Mouse (Mus musculus) natural killer cell, adult 2 months (primary cell): Measurements from ENCODE around the gene Urad.
A peak's percentile ranks its signal among the peaks of the same experiment; 100 is the strongest.

Experiments
- DNase-seq, 2 experiments: peaks; one replicate each; pipeline ENCODE4 v3.0.0; 2022; ENCODE audit warnings: low spot score in 2 of 2

Urad gene

GRCm38 (mm10) chr5:147322183-147322582 is at the start of gene Urad:
Gene Urad, minus strand, starts transcription at chr5:147322440.
- DNase-seq, result no peak

DNA sequence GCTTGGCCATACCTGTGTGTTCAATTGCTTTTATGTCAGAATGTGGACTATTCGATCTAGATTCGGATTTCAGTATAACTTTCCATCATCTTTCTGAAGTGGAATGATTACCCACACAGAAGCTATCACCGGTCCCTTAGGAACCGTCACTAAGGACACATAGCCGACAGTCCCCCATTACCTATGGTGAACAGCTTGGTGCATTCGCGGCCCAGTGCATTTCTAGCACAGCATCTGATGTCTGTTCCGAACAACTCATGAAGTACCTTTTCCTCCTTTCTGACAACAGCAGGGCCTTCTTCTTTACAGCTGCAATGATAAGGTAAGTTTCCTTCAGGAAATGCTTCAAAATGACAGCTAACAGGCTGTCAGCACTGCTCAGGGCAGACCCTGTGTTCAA is 48.0 kb upstream of the Urad start:
- DNase-seq, result no peak

DNA sequence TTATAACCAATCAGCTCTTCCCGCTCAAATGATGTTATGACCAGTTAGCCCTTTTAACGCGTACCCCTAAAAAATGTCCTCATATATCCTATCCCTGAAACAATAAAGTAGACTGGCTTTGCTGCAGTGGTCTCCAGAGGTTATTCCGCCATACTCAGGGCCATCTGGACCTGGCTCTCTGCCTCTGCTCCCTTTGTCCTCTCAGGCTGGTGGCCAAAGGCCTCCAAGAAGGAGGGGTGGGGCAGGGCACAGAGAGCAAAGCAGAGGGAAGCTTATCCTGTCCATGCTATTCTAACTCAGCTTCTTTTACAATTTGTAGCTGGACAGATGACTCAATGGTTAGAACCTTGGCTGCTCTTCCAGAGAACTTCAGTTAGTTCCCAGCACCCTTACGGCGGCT is 46.0 kb upstream of the Urad start:
- no peak for DNase-seq

GRCm38 (mm10) chr5:147365995-147366765 is 43.9 kb upstream of the Urad start:
- DNase-seq, result peak; percentile 7 to 49

GRCm38 (mm10) chr5:147363054-147363453 is 40.8 kb upstream of the Urad start:
- peak in 1 of 2 experiments; percentile 78 for DNase-seq

DNA sequence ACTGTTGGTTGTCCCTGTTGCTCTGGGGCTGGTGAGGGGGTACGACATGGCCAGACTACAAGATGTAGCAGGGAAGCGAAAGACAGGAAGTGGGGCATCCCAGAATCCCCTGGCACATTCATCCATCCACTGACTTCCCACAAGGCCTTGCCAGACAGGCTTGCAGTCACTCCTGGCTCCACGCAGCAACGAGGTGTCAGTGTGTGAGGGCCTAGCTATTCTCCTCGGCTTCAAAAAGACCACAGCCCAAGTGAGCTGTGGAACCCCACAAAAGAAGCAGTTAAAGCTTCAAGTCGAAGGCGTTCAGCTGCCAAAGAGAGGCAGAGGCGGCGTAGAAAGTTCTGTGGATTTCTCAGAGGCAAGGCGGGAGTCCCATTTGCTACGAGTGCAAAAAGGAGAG is 36.2 kb upstream of the Urad start:
- no peak for DNase-seq

- peak; percentile 32 to 55 for DNase-seq
Observed at GRCm38 (mm10) chr5:147357536-147357935, 35.3 kb upstream of the Urad start.

DNA sequence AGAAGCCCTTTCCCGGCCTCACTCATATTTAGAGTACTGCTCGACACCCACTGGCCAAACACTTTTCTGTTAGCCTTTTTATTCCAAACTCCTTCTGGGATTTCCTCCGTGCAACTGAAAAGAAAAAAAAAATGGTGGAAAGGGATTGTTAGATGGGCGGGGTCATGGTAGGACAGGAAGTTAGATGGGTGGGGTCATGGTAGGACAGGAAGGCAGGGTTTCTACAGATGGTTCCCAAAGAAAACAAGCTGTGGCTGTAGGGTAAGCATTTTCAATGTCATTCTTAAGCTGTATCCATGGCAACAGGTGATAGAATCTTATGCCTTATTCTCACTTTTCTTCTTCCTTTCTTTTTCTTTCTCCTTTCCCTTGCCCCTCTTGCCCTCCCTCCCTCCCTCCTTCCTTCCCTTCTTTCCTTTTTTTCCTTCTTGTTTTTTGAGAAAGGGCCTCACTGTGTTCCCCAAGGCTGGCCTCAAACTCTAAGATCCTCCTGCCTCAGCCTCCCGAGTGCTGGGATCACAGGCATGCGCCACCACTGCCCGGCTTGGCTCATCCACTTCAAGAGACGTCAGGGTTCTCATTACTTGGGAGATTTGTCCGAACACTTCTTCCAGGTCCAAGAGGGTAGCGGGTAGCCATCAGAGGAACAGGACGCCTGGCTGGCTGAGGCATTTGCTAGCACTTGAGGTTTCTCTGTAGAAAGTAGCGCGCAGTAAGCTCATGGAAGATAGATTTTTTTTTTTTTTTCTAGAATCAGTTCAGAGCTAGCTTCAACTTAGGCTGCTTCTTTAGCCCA is 34.2 kb upstream of the Urad start:
- no peak for DNase-seq

- DNase-seq, result no peak
Observed at GRCm38 (mm10) chr5:147355788-147356187, 33.5 kb upstream of the Urad start.

- DNase-seq, result no peak
Observed at GRCm38 (mm10) chr5:147354985-147355384, 32.7 kb upstream of the Urad start.

DNA sequence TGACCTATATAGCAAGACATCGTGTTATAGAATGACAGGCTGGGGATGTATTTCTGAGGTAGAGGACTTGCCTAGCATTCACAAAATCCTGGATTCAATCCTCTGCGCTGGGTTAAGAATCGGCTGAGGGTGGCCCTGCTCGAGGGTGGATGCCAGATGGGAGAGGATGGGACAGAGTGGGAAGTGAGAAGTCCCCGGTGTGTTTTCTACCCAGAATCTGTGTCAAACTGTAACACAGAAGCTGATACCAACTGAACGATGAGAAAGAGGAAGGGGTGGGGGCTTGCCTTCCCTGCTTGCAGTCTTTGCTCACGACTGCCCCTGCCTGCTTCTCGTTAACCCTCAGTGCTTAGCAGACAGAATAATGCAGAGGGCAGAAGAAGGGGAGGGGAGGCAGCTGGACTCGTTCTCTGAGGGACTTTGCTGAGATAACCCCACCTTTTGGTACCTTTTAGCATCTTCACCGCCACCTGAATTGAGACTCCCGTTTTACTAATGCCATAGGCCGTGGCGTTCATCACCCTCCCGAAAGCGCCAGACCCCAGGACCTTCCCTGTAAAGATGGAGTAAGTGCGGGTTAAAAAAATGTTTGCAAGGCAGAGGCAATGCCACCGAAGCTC is 32.0 kb upstream of the Urad start:
- no peak for DNase-seq

GRCm38 (mm10) chr5:147351931-147352330 is 29.7 kb upstream of the Urad start:
- DNase-seq, result peak in 1 of 2 experiments; percentile 50

DNA sequence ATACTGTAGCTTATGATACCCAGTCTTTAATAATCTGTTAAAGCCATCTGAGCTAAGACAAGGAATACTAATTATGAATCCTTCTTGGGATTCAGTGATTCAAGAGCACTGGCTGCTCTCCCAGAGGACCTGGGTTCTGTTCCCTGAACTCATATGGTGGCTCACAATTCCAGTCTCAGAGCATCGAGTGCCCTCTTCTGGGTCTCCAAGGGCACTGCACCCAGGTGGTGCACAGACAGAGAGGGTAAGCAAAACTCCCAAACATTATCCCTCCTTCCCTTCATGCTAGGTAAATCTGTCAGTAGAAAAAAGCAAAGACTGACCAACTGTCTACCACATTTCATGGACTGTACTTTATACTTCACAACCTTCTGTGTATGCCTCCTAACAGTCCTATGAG is 23.7 kb upstream of the Urad start:
- DNase-seq, result no peak

GRCm38 (mm10) chr5:147343904-147344303 is 21.7 kb upstream of the Urad start:
- DNase-seq, result no peak

GRCm38 (mm10) chr5:147342901-147343300 is 20.7 kb upstream of the Urad start:
- DNase-seq, result no peak

DNA sequence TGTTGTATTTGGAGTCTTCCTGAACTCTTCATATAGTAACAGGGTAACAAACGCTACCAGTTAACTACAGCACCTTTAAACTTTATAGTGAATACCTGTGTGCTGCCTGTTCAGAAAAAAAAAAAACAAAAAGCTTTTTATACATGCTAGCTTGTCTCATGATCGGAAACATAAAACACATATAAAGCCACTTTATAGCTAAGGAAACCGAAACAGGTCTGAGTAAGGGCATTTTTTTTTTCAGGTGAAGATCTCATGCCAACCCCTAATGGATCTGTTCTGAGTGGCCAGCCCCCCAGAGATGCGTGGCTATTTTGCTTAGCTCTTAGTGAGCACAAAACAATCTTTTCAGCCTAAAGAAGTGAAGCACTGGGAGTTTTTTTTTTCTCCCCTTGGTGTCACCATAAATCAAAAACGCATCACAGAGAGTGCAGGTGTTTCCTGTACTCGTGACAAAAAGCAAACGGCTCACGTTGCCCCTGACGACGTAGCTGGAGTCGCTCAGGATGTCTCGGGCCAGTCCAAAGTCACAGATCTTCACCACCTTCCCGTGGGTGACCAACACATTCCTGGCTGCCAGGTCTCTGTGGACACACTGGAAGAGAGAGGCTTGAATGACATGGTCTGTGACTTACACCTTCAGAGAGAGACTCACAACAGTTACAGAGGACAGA is 18.6 kb upstream of the Urad start:
- DNase-seq, result peak; percentile 4 to 81

DNA sequence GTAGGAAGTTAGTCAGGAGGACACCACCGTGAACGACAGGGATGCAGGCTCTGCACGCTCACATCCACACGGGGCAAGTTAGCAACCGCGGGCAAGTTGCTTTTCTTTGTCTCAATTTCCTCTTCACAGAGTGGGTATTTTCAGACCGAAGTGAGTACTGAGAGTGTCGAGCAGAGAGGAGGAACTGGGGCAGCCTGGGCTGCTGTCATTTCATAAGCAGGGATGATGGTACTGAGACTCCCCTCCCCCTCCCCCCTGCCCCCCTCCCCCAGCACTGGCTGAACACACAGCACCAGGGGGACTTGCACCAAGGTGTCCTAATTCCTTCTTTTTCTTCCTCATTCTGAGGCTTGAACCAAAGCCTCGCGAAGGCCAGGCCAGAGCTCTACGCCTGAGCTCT is 17.3 kb upstream of the Urad start:
- DNase-seq, result peak in 1 of 2 experiments; percentile 62

DNA sequence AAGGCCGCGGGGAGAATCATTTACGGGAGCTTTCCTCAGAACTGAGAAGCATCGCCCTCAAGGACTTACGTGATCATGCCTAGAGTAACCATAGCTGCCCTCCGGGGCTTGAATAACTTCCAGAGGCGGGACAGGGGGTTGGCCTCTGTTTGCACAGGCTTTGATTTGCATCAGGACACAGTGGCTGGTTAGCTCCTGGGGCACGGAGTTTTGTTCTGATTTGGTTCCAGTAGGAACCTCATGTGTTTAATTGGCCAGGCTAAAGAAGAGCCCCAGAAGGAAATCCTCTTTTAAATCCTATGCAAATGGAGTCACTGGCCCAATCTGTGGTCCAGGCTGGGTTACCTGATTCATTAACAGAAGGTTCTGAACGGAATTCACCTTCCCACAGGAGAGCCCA is 16.7 kb upstream of the Urad start:
- DNase-seq, result peak in 1 of 2 experiments; percentile 66

- peak in 1 of 2 experiments; percentile 32 for DNase-seq
Observed at GRCm38 (mm10) chr5:147332711-147333110, 10.5 kb upstream of the Urad start.

GRCm38 (mm10) chr5:147331547-147331946 is 9.3 kb upstream of the Urad start:
- DNase-seq, result peak; percentile 24 to 81

DNA sequence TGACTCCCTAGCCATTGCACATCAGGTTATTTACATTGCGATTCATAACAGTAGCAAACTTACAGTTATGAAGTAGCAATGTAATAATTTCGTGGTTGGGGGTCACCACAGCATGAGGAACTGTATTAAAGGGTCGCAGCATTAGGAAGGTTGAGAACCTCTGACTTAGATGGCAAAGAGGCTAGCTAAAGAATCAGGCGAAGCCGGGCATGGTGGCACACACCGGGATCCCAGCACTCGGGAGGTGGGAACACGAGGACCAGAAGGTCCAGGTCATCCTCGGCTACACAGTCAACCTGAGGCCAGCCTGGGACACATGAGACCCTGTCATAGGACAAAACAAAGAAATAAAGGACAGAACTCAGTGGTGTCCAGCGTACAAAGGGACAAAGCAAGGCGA is 7.7 kb upstream of the Urad start:
- DNase-seq, result no peak

DNA sequence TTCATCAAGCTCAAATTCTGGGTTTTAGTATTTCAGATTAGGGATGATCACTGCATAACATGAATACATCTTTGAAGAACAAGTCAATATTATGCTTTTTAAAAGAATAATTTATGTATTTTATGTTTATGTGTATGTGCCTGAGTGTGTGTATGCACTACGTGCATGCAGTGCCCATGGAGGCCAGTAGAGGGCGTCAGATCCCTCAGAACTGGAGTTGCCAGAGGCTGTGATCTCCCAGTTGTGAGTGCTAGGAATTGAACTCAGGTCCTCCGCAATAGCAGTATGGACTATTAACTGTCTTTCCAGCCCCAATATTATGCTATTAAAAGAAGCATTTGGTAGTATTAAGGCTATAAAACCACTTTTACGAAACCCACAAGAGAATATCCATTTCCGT is 5.4 kb upstream of the Urad start:
- no peak for DNase-seq
